Mouse (Mus musculus) urinary bladder, adult 2 months (tissue): ENCODE data around the gene Foxp2. TPM values are rescaled to one million over a fixed set of nuclear protein-coding genes. Genes with fewer than 3 reads are reported as not detected.

Experiments
- DNase-seq: peaks from one replicate; pipeline ENCODE4 v3.0.0; 2022; ENCODE audit warnings: low spot score
- polyA plus RNA-seq: library from polyadenylated mRNA; depleted of rRNA; stranded (reverse); fragments of >200 nt; gene quantifications from 2 replicates; pipeline ENCODE4 v1.2.3, GENCODE M21; 2012; rRNA removed

Foxp2 gene
- polyA plus RNA-seq, 1 experiment, result 13.4 TPM

GRCm38 (mm10) chr6:15370827-15371226 is 469.7 kb downstream of the Foxp2 start:
- no peak for DNase-seq

DNA sequence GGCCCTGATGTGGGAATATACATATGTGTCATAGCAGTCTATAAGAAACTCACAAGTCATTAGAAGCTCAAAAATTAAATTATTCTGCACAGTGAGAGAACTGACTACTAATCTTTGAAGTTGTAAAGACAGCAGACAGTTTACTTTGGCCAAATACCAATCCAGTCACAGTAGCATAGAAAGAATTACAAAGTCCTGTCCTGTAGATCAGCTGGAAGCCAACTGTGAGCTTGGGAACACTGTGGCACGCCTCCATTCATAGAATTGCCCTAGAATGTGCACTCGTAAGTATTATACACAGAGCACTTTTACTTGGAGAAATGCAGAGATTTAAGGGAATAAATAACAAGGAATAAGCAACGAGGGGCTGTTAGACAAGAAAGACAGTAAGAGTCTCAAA is 472.5 kb downstream of the Foxp2 start:
- no peak for DNase-seq

GRCm38 (mm10) chr6:15378261-15378660 is 477.1 kb downstream of the Foxp2 start:
- DNase-seq, result no peak

GRCm38 (mm10) chr6:15396462-15396861 is 495.3 kb downstream of the Foxp2 start:
- no peak for DNase-seq

DNA sequence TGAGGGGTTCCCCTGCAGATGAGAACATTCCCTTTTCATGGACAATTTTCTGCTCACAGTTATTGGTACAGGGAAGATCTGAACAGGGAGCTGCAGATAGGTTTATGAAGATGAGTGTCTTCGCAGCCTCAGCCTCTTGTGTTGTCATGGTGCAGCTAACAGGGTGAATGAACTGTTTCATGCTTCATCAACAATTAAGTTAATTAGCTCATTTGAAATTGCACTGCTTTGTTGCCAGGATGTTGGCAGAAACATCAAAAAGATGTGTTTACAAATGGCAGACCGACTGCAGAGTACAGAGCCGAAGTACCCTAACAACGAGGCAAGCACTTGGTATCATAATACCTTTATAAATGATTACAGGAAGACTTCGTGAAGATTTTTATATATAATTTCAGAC is 496.3 kb downstream of the Foxp2 start:
- no peak for DNase-seq

DNA sequence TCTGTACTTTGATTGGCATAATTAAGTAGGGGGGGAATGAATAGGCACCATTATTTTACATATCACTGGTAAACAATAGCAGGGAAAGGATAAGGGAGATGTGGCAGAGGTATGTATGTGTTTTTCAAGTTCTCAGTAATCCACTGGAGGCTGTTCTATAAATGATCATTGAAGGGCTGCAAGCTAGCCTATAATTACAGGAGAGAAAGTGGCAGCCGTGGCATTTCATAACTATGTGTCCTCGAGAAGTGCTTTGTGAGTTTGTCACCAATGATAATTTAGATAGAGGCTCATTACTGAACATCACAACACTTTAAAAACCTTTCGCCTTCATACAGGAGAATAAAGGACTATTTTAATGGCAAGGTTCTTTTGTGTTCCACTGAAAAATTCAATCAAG is 500.0 kb downstream of the Foxp2 start:
- no peak for DNase-seq

DNA sequence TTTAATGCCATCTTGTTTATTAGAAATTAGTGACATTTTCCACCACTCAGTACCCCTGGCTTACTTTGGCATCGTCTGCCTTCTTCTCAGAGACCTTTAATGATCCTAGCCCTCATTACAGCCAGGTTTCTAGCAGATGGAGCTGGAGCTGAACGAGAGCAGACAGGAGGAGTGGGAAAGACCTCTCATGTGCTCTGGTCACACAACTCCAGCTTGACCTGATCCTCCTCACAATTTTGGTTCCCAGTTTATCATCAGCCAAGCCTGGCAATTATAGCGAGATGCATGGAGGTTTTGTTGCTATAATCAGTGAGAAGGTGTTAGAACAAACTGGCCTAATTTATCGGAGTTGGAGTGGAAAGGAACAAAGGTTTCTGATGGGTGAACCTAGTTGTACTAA is 500.9 kb downstream of the Foxp2 start:
- DNase-seq, result no peak

DNA sequence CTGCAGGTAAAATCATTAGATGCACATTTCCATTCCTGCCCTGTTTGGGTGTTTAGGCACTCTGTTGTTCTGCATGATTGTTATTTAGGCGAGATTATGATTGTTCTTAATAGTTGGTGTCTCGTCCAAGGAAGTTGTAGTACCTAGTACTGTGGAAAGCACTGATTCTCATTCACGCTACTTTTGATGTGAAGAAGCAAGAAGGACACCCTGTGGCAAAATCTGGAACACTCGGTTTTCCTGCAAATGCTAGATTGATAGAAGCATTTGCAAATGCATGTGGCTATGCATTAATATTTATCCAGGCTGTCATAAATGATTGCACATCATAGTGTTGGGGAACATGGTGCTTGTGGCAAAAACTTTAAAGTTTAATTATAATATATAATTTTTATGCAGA is 514.0 kb downstream of the Foxp2 start:
- DNase-seq, result no peak

DNA sequence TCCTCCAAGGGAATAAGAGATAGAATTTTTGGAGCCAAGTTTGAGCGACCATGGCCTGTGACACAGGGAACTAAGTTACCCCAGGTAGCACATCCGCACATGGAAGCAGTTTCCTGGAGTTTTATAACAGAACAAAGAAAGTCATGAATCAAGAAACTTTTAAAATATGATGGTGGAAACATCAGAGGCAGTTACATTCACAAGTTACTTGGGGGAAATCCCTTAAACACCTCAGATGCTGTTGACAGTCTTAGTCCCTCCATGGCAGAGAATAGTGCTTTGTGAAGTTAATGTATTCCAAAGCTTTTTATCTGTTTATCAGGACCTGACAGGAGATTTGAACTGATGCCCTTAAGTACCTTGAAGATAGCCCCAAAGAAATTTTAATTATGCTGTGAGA is 558.6 kb downstream of the Foxp2 start:
- DNase-seq, result no peak

GRCm38 (mm10) chr6:15463390-15463789 is 562.2 kb downstream of the Foxp2 start:
- DNase-seq, result no peak

GRCm38 (mm10) chr6:15465471-15465870 is 564.3 kb downstream of the Foxp2 start:
- no peak for DNase-seq

DNA sequence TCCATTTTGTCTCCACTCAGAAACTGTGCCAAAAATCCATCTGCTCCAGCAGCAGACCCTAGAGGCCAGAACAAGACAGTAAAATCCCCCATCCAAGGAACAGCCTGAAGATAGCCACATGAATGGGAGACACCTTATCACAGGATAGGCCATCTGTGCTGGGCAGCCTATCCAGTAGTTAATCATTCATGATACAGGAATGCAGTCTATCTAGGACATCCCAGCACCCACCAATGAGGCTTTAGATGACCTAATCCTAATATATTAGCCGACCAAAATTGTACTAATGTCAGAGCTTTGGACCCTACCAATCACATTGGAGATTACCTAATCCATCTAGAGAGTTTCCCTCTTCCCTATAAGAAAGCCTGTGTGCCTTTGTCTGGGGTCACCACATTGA is 565.5 kb downstream of the Foxp2 start:
- no peak for DNase-seq

GRCm38 (mm10) chr6:15486909-15487308 is 585.8 kb downstream of the Foxp2 start:
- no peak for DNase-seq

Other genes starting within 250 kb of the Foxp2 start
- gene Ppp1r3a, start 146.1 kb upstream of the Foxp2 start, polyA plus RNA-seq, result 0.12 and 0.25 TPM in 2 replicates